Mouse (Mus musculus) small intestine, adult 2 months (tissue): ENCODE measurements around the gene Smg1.

Source experiments
- CTCF ChIP-seq: fragments of 200-500 bp; IDR thresholded peaks from 2 replicates; pipeline ENCODE4 v1.5.1; 2012; ENCODE audit warnings: low read depth, mild to moderate bottlenecking, control low read depth, inconsistent platforms, low read length, moderate library complexity, mixed read lengths; ENCODE audit not compliant: insufficient replicate concordance, insufficient read length; ENCODE audit errors: extremely low read depth
- POLR2A ChIP-seq: fragments of 200-500 bp; IDR thresholded peaks from 2 replicates; pipeline ENCODE4 v1.6.1; 2012; ENCODE audit warnings: low read depth, mild to moderate bottlenecking, control low read depth, inconsistent platforms, low read length, moderate library complexity

GRCm38 (mm10) chr7:118175821-118176355, 67.6 kb downstream of the Smg1 start:
- TF ChIP-seq POLR2A (no peak), CTCF (no peak)
